Mouse (Mus musculus) heart, postnatal 0 days (tissue): ENCODE results near the gene Rbms3. TPM values are rescaled to one million over a fixed set of nuclear protein-coding genes. Genes with fewer than 3 reads are reported as not detected.

Experiments
- ATAC-seq: fragments of 200-750 bp; cut with Nextera tagmentation; 2 replicates; pipeline ENCODE4 v1.8.0; 2017; ENCODE audit warnings: low read depth, moderate number of reproducible peaks, moderate library complexity; ENCODE audit not compliant: insufficient read depth
- DNase-seq: peaks from one replicate; pipeline ENCODE4 v3.0.0-alpha.2; 2016; ENCODE audit warnings: low spot score
- H3K27ac ChIP-seq: fragments of 300-500 bp; sonication (generic); 2 replicates; pipeline ENCODE4 v1.5.1; 2014; ENCODE audit warnings: low read depth, mild to moderate bottlenecking
- H3K27me3 ChIP-seq: fragments of 300-500 bp; sonication (generic); 2 replicates; pipeline ENCODE4 v1.6.1; 2014; ENCODE audit warnings: low read length, mixed read lengths; ENCODE audit not compliant: control insufficient read depth, insufficient read depth
- H3K36me3 ChIP-seq: fragments of 300-500 bp; sonication (generic); replicated peaks from 2 replicates; pipeline ENCODE4 v1.6.1; 2014; ENCODE audit warnings: low read length, mixed read lengths; ENCODE audit not compliant: control insufficient read depth, insufficient read depth
- H3K4me1 ChIP-seq: fragments of 300-500 bp; sonication (generic); 2 replicates; pipeline ENCODE4 v1.6.1; 2014; ENCODE audit warnings: antibody characterized with exemption; ENCODE audit not compliant: control insufficient read depth, insufficient read depth
- H3K4me2 ChIP-seq: fragments of 300-500 bp; sonication (generic); 2 replicates; pipeline ENCODE4 v1.6.1; 2014; ENCODE audit warnings: low read depth, mild to moderate bottlenecking, low read length, moderate library complexity
- H3K4me3 ChIP-seq: fragments of 300-500 bp; sonication (generic); 2 replicates; pipeline ENCODE4 v1.5.1; 2014; ENCODE audit warnings: low read depth, low read length
- H3K9ac ChIP-seq: fragments of 300-500 bp; sonication (generic); replicated peaks from 2 replicates; pipeline ENCODE4 v1.6.1; 2014; ENCODE audit warnings: low read depth, low read length, mixed read lengths
- H3K9me3 ChIP-seq: fragments of 300-500 bp; sonication (generic); replicated peaks from 2 replicates; pipeline ENCODE4 v1.6.1; 2016; ENCODE audit warnings: low read length; ENCODE audit not compliant: control insufficient read depth
- CTCF ChIP-seq: IDR thresholded peaks from 2 replicates; pipeline ENCODE4 v1.5.1; 2016; ENCODE audit warnings: antibody characterized with exemption, control low read depth, low read depth
- EP300 ChIP-seq: IDR thresholded peaks from 2 replicates; pipeline ENCODE4 v1.6.1; 2016; ENCODE audit warnings: antibody characterized with exemption, low read depth
- WGBS: fragments of 180-500 bp; shearing (Covaris S2); extraction: QIAGEN DNeasy Blood & Tissue Kit; methylation state at CpG from one replicate; pipeline ENCODE4 v1.1.7; 2014; 5-methylcytosine and 5-hydroxymethylcytosine counted together
- polyA plus RNA-seq: library from polyadenylated mRNA; unstranded; fragments of >200 nt; fragmentation: Nextera tagmentation; extraction: Ambion mirVana; gene quantifications from 2 replicates; pipeline ENCODE4 v1.2.1, GENCODE M21; 2015
- total RNA-seq: library from RNA; depleted of rRNA; stranded (reverse); fragments of >200 nt; gene quantifications from 2 replicates; pipeline ENCODE4 v1.2.3, GENCODE M21; 2014; ENCODE audit warnings: low replicate concordance

Rbms3 gene
- total and polyA plus RNA-seq, 2 experiments from 2014 or later: 18.2 to 75.3 TPM

GRCm38 (mm10) chr9:117156330-117156905, 473.3 kb downstream of the Rbms3 start:
- no peak for DNase-seq
- no peak for ATAC-seq
- WGBS: 57% methylated on average over 9 of the region's 9 CpGs

GRCm38 (mm10) chr9:117154590-117154989, 475.1 kb downstream of the Rbms3 start:
- H3K9ac ChIP-seq: no peak overlapping the region
- H3K27me3 ChIP-seq: no peaks in the 10 kb centered on the region
- no peak overlapping the region for H3K4me3 ChIP-seq
- H3K27ac ChIP-seq: no peak overlapping the region
- H3K9me3 ChIP-seq: no peaks in the 10 kb centered on the region
- peaks cover 5% of the 10 kb centered on the region; the same call in 1 of the 2 replicates for H3K4me1 ChIP-seq
- TF ChIP-seq EP300 (no peak), CTCF (no peak)
- no peaks in the 10 kb centered on the region for H3K36me3 ChIP-seq
- no peak overlapping the region for H3K4me2 ChIP-seq
- ATAC-seq (no peak), DNase-seq (no peak)
- 89% methylated on average over 4 of the region's 4 CpGs for WGBS

More at GRCm38 (mm10) chr9:117156330-117156905, 473.3 kb downstream of the Rbms3 start:
- Histone ChIP-seq H3K27ac (0 out of 2 replicates have a peak overlapping the region, but pooled peaks have one; percentile 8), H3K36me3 (no peaks in the 10 kb centered on the region), H3K9me3 (no peaks in the 10 kb centered on the region), H3K4me1 (peaks cover 5% of the 10 kb centered on the region; the same call in 1 of the 2 replicates), H3K4me2 (no peak overlapping the region), H3K9ac (no peak overlapping the region), H3K4me3 (no peak overlapping the region), H3K27me3 (no peaks in the 10 kb centered on the region)
- TF ChIP-seq EP300 (no peak), CTCF (no peak)

GRCm38 (mm10) chr9:117153686-117154274, 475.9 kb downstream of the Rbms3 start:
- DNase-seq (no peak), ATAC-seq (no peak)
- no peak overlapping the region for H3K4me3 ChIP-seq
- 68% methylated on average over 20 of the region's 20 CpGs for WGBS
- H3K27ac ChIP-seq: no peak overlapping the region
- H3K27me3 ChIP-seq: no peaks in the 10 kb centered on the region
- no peak overlapping the region for H3K9ac ChIP-seq
- H3K4me1 ChIP-seq: peaks cover 5% of the 10 kb centered on the region; the same call in 1 of the 2 replicates
- no peak for TF ChIP-seq EP300
- no peak for TF ChIP-seq CTCF
- no peaks in the 10 kb centered on the region for H3K36me3 ChIP-seq
- no peaks in the 10 kb centered on the region for H3K9me3 ChIP-seq
- no peak overlapping the region for H3K4me2 ChIP-seq

- H3K4me1 ChIP-seq: peaks cover 5% of the 10 kb centered on the region; the same call in 1 of the 2 replicates
- no peaks in the 10 kb centered on the region for H3K27me3 ChIP-seq
- H3K4me3 ChIP-seq: no peak overlapping the region
- ATAC-seq (no peak), DNase-seq (no peak)
- H3K36me3 ChIP-seq: no peaks in the 10 kb centered on the region
- H3K9ac ChIP-seq: no peak overlapping the region
- no peak overlapping the region for H3K4me2 ChIP-seq
- H3K9me3 ChIP-seq: no peaks in the 10 kb centered on the region
- TF ChIP-seq CTCF (no peak), EP300 (no peak)
- no peak overlapping the region for H3K27ac ChIP-seq
- WGBS: 70% methylated on average over 3 of the region's 3 CpGs
These were observed 477.8 kb downstream of the Rbms3 start for GRCm38 (mm10) chr9:117151951-117152350.

GRCm38 (mm10) chr9:117144057-117144723, 485.5 kb downstream of the Rbms3 start:
- DNase-seq: no peak
- peaks cover 10% of the 10 kb centered on the region; the same call in 1 of the 2 replicates for H3K4me1 ChIP-seq
- no peak overlapping the region for H3K4me2 ChIP-seq
- ATAC-seq: peak; percentile 47; the same call in 1 of the 2 replicates
- WGBS: 51% methylated on average over 7 of the region's 7 CpGs
- H3K9me3 ChIP-seq: no peaks in the 10 kb centered on the region
- H3K27me3 ChIP-seq: no peaks in the 10 kb centered on the region
- TF ChIP-seq CTCF: no peak
- TF ChIP-seq EP300: no peak
- no peak overlapping the region for H3K9ac ChIP-seq
- no peaks in the 10 kb centered on the region for H3K36me3 ChIP-seq
- no peak overlapping the region for H3K4me3 ChIP-seq
- H3K27ac ChIP-seq: 0 out of 2 replicates have a peak overlapping the region, but pooled peaks have one; percentile 20
